Mouse (Mus musculus) urinary bladder, postnatal 25 days (tissue): ENCODE data around the gene Kdm4b.

ENCODE experiments used
- DNase-seq: peaks from one replicate; pipeline ENCODE4 v3.0.0; 2022; ENCODE audit warnings: low spot score

Kdm4b gene

GRCm38 (mm10) chr17:56387612-56388011, 61.8 kb downstream of the Kdm4b start:
- no peak for DNase-seq

- DNase-seq: no peak
Measured at GRCm38 (mm10) chr17:56393238-56393637, 67.4 kb downstream of the Kdm4b start.

- DNase-seq: no peak
Measured at GRCm38 (mm10) chr17:56393889-56394288, 68.0 kb downstream of the Kdm4b start.

GRCm38 (mm10) chr17:56396051-56396450, 70.2 kb downstream of the Kdm4b start:
- DNase-seq: no peak

- DNase-seq: no peak
Measured at GRCm38 (mm10) chr17:56400221-56400620, 74.4 kb downstream of the Kdm4b start.

GRCm38 (mm10) chr17:56401051-56401521, 75.2 kb downstream of the Kdm4b start:
- no peak for DNase-seq

- no peak for DNase-seq
Measured at GRCm38 (mm10) chr17:56405341-56405740, 79.5 kb downstream of the Kdm4b start.

GRCm38 (mm10) chr17:56405856-56406840, 80.3 kb downstream of the Kdm4b start:
- no peak for DNase-seq

GRCm38 (mm10) chr17:56406878-56407277, 81.0 kb downstream of the Kdm4b start:
- no peak for DNase-seq

- DNase-seq: no peak
Measured at GRCm38 (mm10) chr17:56407379-56407778, 81.5 kb downstream of the Kdm4b start.

GRCm38 (mm10) chr17:56408965-56409625, 83.2 kb downstream of the Kdm4b start:
- no peak for DNase-seq

- no peak for DNase-seq
Measured at GRCm38 (mm10) chr17:56409759-56410158, 83.9 kb downstream of the Kdm4b start.

- no peak for DNase-seq
Measured at GRCm38 (mm10) chr17:56411437-56411836, 85.6 kb downstream of the Kdm4b start.

GRCm38 (mm10) chr17:56413113-56413512, 87.3 kb downstream of the Kdm4b start:
- DNase-seq: no peak

GRCm38 (mm10) chr17:56414785-56415184, 88.9 kb downstream of the Kdm4b start:
- no peak for DNase-seq

- DNase-seq: no peak
Measured at GRCm38 (mm10) chr17:56418304-56418703, 92.4 kb downstream of the Kdm4b start.

- DNase-seq: no peak
Measured at GRCm38 (mm10) chr17:56420022-56420421, 94.2 kb downstream of the Kdm4b start.

- DNase-seq: peak; percentile 59
Measured at GRCm38 (mm10) chr17:56424726-56425583, 99.1 kb downstream of the Kdm4b start.

GRCm38 (mm10) chr17:56425584-56425914, 99.7 kb downstream of the Kdm4b start:
- DNase-seq: peak; percentile 91

GRCm38 (mm10) chr17:56425941-56426340, 100.1 kb downstream of the Kdm4b start:
- no peak for DNase-seq

- DNase-seq: no peak
Measured at GRCm38 (mm10) chr17:56427857-56428256, 102.0 kb downstream of the Kdm4b start.

- no peak for DNase-seq
Measured at GRCm38 (mm10) chr17:56431582-56431981, 105.7 kb downstream of the Kdm4b start.
